Mouse (Mus musculus) lung, postnatal 10 days (tissue): ENCODE results near the gene Nos1ap.

ENCODE experiments used
- DNase-seq: peaks from one replicate; pipeline ENCODE4 v3.0.0; 2021

Nos1ap gene

GRCm38 (mm10) chr1:170586715-170587114 is 2.9 kb downstream of the Nos1ap start:
- no peak for DNase-seq

DNA sequence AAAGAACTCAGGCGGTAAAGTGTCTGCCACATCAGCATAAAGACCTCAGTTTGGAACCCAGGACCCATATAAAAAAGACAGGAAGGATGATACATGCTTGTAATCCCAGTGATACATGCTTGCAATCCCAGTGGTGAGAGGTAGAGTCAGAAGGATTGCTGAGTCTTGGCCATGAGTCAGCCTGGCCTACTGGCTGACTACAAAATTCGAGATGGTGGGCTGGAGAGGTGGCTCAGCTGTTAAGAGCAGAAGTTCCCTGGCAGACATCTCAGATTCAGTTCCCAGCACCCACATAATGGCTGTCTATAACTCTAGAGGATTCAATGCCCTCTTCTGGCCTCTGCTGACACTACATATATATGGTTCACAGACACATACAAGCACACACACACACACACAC is 5.7 kb downstream of the Nos1ap start:
- DNase-seq: no peak

DNA sequence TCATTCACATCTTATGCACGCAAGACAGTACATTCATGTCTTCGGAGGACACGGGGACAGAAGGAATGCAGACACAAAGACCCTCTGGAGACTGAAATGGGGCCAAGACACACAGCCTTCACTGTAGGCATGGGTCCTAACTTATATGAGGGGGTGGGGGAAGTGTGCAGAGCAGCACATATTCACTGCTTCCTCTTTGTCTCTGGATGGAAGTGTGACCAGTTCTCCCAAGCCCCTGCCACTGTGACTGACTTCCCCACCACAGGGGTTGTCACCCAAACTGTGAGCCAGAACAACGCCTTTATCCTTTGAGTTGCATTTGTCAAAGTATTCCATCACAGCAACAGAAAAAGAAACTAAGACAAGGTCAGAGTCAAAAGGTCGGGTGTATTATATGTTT is 7.3 kb downstream of the Nos1ap start:
- no peak for DNase-seq

GRCm38 (mm10) chr1:170580485-170581110 is 9.1 kb downstream of the Nos1ap start:
- DNase-seq: no peak

DNA sequence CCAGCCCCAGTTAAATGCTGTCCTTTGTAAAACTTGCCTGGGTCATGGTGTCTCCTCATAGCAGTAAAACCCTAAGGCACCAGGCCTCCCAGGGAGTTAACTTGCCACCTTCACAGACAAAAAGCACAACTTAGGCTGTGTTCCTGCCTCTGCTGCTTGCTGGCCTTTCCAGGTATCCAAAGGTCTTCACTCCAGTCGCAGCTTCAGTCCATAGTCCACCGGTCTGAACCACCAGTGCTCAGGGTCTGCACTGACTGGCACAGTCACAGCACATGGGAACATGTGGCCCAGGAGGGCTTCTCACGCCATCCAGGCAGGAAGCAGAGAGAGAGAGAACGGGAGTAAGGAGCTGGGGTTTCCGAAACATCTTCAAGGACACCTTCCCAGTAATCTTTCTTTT is 10.2 kb downstream of the Nos1ap start:
- no peak for DNase-seq

- DNase-seq: no peak
These were observed 10.6 kb downstream of the Nos1ap start for GRCm38 (mm10) chr1:170579063-170579462.

GRCm38 (mm10) chr1:170576728-170577065 is 13.0 kb downstream of the Nos1ap start:
- no peak for DNase-seq

DNA sequence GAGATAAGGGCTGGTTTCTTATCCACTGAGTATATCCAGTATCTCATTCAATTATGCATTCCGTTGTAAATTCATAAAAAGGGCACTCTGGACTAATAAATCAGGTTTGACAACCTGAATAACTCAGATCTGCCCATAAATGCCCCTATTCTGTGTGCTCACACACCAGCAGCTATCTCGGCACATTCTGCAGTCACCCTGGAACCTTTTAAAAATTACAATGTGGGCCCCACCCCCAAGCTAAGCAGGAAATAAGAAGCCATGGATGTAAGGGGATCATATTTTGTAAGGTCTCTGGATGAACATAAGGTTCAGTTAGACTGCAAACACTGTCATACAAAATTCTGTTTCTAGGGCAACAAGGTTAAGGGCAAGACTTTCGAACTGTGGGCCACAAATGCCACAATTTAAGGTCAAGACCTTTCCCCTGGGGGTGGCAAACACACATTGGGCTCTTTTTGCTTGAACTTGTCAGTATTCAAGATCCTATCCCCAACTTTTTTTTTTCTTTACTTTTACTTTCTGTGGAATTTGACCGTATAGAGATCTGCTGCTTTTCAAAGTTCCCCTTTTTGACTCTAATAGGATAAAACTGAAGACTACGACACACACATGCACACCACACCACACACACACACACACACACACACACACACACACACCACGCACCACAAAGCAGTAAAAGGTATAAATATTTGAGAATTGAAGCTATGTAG is 13.5 kb downstream of the Nos1ap start:
- DNase-seq: no peak

- DNase-seq: no peak
These were observed 16.5 kb downstream of the Nos1ap start for GRCm38 (mm10) chr1:170573117-170573516.

- DNase-seq: no peak
These were observed 22.7 kb downstream of the Nos1ap start for GRCm38 (mm10) chr1:170566969-170567368.

DNA sequence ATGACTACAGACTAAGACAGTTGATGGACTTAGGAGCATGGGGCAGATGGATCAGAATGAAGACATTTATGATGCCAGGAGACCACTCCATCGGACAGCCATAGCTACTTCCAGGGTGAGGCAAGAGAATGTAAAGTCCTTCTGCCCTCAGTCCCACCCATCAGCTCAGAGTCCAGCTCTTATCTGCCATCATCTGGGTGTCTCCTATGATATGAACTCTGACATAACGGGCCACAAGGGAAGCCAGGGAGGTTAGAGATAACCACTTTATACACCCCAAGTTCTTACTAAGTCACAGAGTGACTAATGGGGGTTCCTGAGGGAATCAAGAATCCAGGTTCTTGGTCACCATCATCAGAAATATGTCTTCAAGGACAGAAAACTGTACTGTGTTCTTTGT is 23.1 kb downstream of the Nos1ap start:
- DNase-seq: no peak

DNA sequence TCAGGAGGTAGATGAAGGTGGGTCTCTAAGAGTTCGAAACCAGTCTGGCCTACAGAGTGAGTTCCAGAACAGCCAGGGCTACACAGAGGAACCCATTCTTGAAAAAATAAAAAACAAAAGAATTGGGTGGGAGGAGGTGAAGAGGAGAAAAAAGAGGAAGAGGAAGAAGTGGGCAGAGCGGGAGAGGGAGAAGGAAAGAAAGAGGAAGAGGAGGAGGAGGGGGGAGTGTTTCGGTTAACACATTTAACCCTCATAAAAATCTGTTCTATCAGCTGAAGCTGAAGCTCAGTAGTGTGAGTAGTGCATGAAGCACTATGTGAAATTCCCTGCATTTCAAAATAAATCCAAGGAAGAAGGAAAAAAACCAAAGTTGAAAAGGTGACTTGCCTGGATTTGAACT is 24.7 kb downstream of the Nos1ap start:
- no peak for DNase-seq

GRCm38 (mm10) chr1:170562431-170562830 is 27.2 kb downstream of the Nos1ap start:
- DNase-seq: no peak

DNA sequence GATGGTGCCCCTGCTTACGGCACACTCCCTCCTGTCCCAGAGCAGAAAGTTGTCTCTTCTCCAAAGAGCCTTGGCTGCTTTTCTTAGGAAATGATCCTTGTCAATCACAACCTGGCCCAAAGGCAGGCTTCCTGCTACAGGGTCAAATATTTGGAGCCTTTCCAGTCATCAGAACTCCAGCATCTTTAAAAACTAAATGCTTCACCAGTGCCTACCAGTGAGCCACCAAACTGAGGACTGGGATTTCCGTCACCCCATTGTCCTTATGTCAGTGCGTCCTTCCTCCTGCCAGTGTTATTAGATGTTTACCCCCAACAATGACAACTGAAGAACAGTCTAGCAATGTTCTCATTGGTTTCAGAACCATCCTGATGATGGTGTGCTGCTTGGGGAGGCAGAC is 28.9 kb downstream of the Nos1ap start:
- peak; percentile 48 for DNase-seq

DNA sequence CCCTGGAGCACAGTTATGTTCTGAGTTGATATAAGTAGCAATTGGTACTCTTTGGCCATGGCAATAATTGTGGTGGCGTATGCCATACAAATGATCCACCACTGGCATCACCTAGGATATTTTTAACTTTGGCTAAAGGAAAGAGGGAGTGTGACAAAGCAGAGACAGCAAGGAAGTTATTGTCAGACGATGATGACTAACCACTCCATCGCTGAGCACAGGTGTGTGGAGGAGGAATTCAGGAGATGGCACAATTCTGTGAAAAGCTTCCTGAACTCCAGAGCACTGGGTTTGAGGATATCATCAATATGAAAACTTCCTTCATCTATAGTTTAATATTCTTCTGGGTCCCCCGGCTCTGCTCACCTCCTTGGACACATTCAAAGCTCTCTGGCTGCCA is 31.7 kb downstream of the Nos1ap start:
- DNase-seq: no peak

GRCm38 (mm10) chr1:170556696-170557095 is 33.0 kb downstream of the Nos1ap start:
- peak; percentile 49 for DNase-seq

DNA sequence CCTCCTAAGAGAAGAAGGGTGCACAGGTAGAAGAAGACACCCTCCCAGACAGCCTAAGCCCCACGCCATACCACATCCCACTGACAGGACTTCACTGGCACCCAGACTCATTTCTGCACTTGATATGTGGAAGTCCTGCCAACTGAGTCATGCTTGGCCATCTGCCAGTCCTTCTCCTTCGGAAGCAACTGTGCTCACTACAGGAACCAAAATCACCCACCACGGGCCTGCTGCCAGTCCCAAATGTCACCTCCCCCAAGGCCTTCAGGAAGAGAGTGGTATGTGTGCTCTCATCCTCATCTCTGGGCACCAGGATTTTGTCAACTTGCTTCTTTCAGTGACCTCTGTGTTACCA is 34.7 kb downstream of the Nos1ap start:
- DNase-seq: peak; percentile 91

- DNase-seq: no peak
These were observed 35.3 kb downstream of the Nos1ap start for GRCm38 (mm10) chr1:170554235-170554938.

DNA sequence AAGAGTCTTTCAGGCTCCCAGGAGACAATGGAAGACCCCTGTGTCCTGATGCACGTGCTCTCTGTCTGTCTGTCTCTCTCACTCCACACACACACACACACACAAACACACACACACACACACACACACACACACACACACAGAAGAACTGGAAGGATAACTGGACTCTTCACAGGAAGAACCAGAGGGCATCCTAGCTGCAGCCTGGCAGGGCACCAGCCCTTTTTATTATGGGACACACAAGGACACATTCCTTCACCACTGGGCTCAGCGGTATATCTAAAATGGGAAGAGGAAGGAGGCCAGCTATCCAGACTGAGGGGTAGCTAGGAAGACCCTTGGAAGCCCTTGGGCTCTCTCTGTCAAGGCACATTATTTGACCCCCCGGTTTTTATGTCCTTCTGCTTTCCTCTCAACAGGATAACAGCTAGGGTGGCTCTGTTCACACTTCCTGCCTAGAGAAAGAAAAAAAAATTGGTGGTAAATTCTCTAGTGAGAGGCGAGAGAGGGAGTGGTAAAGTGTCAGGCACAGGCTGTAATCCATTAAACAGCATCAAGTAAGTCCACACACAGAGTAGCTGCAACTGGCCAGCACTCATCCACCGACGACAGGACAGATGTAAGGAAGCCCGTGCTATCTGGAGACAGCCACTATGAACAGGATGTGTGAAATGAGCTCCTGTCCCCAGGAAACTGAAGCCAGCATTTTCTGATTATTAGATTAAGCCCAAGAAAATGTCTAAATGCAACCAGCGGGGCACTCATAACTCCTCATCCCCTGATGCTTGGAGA is 38.8 kb downstream of the Nos1ap start:
- DNase-seq: no peak

DNA sequence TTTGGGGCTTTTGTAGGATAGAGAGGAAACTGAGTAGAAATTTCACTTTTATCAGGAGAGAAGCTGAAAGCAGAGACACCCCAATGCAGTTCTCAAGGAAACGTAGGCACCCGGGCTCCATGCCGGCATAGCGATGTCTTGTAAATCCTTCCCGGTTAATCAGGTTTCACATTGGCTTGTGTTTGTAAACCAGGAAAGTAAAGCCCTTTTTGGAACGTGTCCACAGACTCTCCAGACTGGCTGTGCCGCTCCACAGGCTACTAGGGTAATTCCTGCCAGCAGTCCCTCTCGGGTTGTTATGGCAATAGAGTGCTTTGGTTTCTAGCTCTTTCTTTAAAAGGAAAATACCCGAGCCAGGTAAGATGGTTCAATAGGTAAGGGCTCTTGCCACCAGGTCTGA is 40.6 kb downstream of the Nos1ap start:
- DNase-seq: peak; percentile 87

- peak; percentile 7 for DNase-seq
These were observed 41.4 kb downstream of the Nos1ap start for GRCm38 (mm10) chr1:170548192-170548795.

DNA sequence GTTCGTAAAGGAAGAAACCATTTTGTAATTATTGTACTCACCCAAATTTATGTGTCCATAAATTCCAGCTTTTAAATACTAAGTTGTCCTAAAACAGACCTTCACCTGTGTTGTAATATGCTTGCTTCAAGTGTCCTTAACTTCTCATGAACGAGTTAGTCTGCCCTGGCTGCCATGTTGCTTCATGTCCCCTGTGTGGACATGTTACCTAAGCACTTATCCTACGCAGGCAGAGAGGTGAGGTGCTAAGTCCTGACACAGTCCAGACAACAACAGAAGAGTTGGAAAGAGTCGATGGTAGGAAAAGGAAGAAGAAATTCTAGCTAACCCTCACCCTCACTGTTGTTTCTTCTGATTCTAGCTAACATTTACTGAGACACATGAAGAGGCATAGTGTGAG is 43.4 kb downstream of the Nos1ap start:
- DNase-seq: no peak

DNA sequence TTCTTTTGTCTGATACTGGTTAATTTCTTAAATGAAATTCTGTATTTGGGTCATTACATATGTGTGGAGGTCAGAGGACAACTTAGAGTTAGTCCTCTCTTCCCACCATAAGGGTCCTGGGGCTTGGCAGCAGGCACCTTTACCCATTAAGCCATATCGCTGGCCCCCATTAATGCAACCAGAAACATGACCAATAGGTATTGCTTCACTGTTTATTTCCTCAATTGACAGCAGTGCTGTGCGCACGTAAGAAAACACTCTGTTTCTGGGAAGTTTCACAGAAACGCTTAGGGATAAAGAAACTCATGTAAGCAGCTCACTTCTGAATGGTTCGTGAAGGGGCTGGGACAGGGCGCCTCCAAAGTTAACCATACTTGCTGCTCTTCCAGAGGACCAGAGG is 44.4 kb downstream of the Nos1ap start:
- DNase-seq: no peak
